Mouse (Mus musculus) urinary bladder, adult 2 months (tissue): Measurements from ENCODE around the gene Mapt. TPM values are rescaled to one million over a fixed set of nuclear protein-coding genes. Genes with fewer than 3 reads are reported as not detected.
"Not testable (repeated sequence)": the region's sequence is repeated elsewhere in the genome, so short reads cannot be mapped to it uniquely, and the experiment has no call there.

Experiments
- DNase-seq: peaks from one replicate; pipeline ENCODE4 v3.0.0; 2022; ENCODE audit warnings: low spot score
- polyA plus RNA-seq: library from polyadenylated mRNA; depleted of rRNA; stranded (reverse); fragments of >200 nt; gene quantifications from 2 replicates; pipeline ENCODE4 v1.2.3, GENCODE M21; 2012; rRNA removed

Mapt gene
- polyA plus RNA-seq, result 1.5 and 2.7 TPM in 2 replicates

GRCm38 (mm10) chr11:104231041-104231911, at the start of gene Mapt:
Gene Mapt, plus strand, starts transcription at chr11:104231390.
- DNase-seq, result peak; percentile 86

- DNase-seq, result no peak
Observed at GRCm38 (mm10) chr11:104182141-104182540, 49.0 kb upstream of the Mapt start.

GRCm38 (mm10) chr11:104186135-104186836, 44.9 kb upstream of the Mapt start, which contains the start of gene Sppl2c:
Gene Sppl2c, plus strand, starts transcription at chr11:104186327.
- DNase-seq, result no peak

- no peak for DNase-seq
Observed at GRCm38 (mm10) chr11:104186837-104187150, 44.4 kb upstream of the Mapt start.

GRCm38 (mm10) chr11:104187766-104188165, 43.4 kb upstream of the Mapt start:
- no peak for DNase-seq

GRCm38 (mm10) chr11:104190008-104190407, 41.2 kb upstream of the Mapt start:
- no peak for DNase-seq

- DNase-seq, result no peak
Observed at GRCm38 (mm10) chr11:104195382-104195781, 35.8 kb upstream of the Mapt start.

- DNase-seq, result peak; percentile 33
Observed at GRCm38 (mm10) chr11:104195791-104196190, 35.4 kb upstream of the Mapt start.

- DNase-seq, result no peak
Observed at GRCm38 (mm10) chr11:104197861-104198260, 33.3 kb upstream of the Mapt start.

- no peak for DNase-seq
Observed at GRCm38 (mm10) chr11:104203271-104203670, 27.9 kb upstream of the Mapt start.

GRCm38 (mm10) chr11:104206573-104206972, 24.6 kb upstream of the Mapt start:
- DNase-seq, result no peak

GRCm38 (mm10) chr11:104209041-104209440, 22.1 kb upstream of the Mapt start:
- DNase-seq, result no peak

- no peak for DNase-seq
Observed at GRCm38 (mm10) chr11:104211251-104211650, 19.9 kb upstream of the Mapt start.

GRCm38 (mm10) chr11:104214128-104214527, 17.1 kb upstream of the Mapt start:
- DNase-seq, result not testable (repeated sequence)

GRCm38 (mm10) chr11:104218075-104218474, 13.1 kb upstream of the Mapt start:
- no peak for DNase-seq

- DNase-seq, result no peak
Observed at GRCm38 (mm10) chr11:104220291-104220690, 10.9 kb upstream of the Mapt start.

GRCm38 (mm10) chr11:104221751-104222150, 9.4 kb upstream of the Mapt start:
- no peak for DNase-seq

- DNase-seq, result no peak
Observed at GRCm38 (mm10) chr11:104223301-104223700, 7.9 kb upstream of the Mapt start.

GRCm38 (mm10) chr11:104229391-104229790, 1.8 kb upstream of the Mapt start:
- no peak for DNase-seq

- DNase-seq, result no peak
Observed at GRCm38 (mm10) chr11:104230066-104230778, 968 bp upstream of the Mapt start.

GRCm38 (mm10) chr11:104232141-104233061, 1.2 kb downstream of the Mapt start:
- peak; percentile 30 for DNase-seq
